Comparison of ENCODE assay signal across 27 mouse cellular contexts in the genomic region with DNA sequence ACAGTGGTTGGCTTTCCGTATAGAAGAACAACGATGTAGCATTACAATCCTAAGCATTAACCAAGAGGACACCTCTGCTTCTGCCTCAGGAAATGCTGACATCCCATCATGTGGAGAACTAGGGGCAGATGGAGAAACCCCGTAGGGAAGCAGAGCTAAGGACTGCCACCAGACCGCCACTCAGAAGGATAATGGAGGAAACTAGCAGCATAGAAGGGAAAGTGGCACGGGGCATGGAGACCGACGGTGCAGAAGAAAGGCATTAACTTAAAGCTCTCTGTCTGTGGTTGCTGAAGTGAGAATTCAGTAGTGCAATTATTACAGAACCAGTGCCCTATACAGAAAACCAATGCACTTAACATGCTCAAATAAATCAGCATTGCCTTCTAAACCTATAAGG.
"Had no signal": no experiment of that assay in that cellular context is flagged by ENCODE, and none has a peak within 500 bp of the region (broad histone marks: within the 10 kb centered on the region; RNA-seq: fewer than 3 reads in every experiment).

No protein-coding gene starts in this region.

- ATAC-seq: liver, embryonic 12.5 days; midbrain, embryonic 13.5 days; midbrain, embryonic 16.5 days had no signal

- H3K4me3 ChIP-seq: kidney, embryonic 15.5 days; left cerebral cortex, adult 2 months; limb, embryonic 10.5 days; limb, embryonic 13.5 days; liver, embryonic 12.5 days; liver, embryonic 15.5 days; lung, embryonic 15.5 days; megakaryocyte, embryonic 14.5 days; midbrain, embryonic 10.5 days; midbrain, embryonic 13.5 days; myocyte; neural tube, embryonic 13.5 days had no signal

- H3K9me3 ChIP-seq: kidney, embryonic 15.5 days; limb, embryonic 10.5 days; limb, embryonic 13.5 days; liver, embryonic 12.5 days; liver, embryonic 15.5 days; lung, embryonic 15.5 days; megakaryocyte, embryonic 14.5 days; midbrain, embryonic 10.5 days; midbrain, embryonic 13.5 days; neural tube, embryonic 13.5 days had no signal

- H3K4me1 ChIP-seq: kidney, embryonic 15.5 days; limb, embryonic 10.5 days; limb, embryonic 13.5 days; liver, embryonic 12.5 days; liver, embryonic 15.5 days; lung, embryonic 15.5 days; megakaryocyte, embryonic 14.5 days; midbrain, embryonic 10.5 days; midbrain, embryonic 13.5 days; neural tube, embryonic 13.5 days had no signal

- H3K9ac ChIP-seq: kidney, embryonic 15.5 days; limb, embryonic 13.5 days; liver, embryonic 12.5 days; liver, embryonic 15.5 days; lung, embryonic 15.5 days; midbrain, embryonic 13.5 days; neural tube, embryonic 13.5 days had no signal

- DNase-seq: kidney, postnatal 10 days; kidney, postnatal 36 days; layer of hippocampus, postnatal 36 days; liver; lung, adult 18-20 months; lung, postnatal 10 days; lung, postnatal 36 days; right cerebral cortex, adult 18-20 months; right cerebral cortex, postnatal 14 days; right cerebral cortex, postnatal 4 days; thymus, adult 2 months; thymus, postnatal 14 days; thymus, postnatal 4 days had no signal

- H3K27me3 ChIP-seq: kidney, embryonic 15.5 days; limb, embryonic 13.5 days; liver, embryonic 12.5 days; liver, embryonic 15.5 days; lung, embryonic 15.5 days; megakaryocyte, embryonic 14.5 days; midbrain, embryonic 13.5 days; neural tube, embryonic 13.5 days had no signal

- H3K36me3 ChIP-seq: kidney, embryonic 15.5 days; limb, embryonic 10.5 days; limb, embryonic 13.5 days; liver, embryonic 12.5 days; liver, embryonic 15.5 days; lung, embryonic 15.5 days; midbrain, embryonic 10.5 days; midbrain, embryonic 13.5 days; neural tube, embryonic 13.5 days had no signal

- H3K27ac ChIP-seq: kidney, embryonic 15.5 days; left cerebral cortex, adult 2 months; limb, embryonic 10.5 days; limb, embryonic 13.5 days; liver, embryonic 12.5 days; liver, embryonic 15.5 days; lung, embryonic 15.5 days; midbrain, embryonic 10.5 days; midbrain, embryonic 13.5 days; neural tube, embryonic 13.5 days; stomach, postnatal 0 days had no signal

- H3K4me2 ChIP-seq: kidney, embryonic 15.5 days; limb, embryonic 13.5 days; liver, embryonic 12.5 days; liver, embryonic 15.5 days; lung, embryonic 15.5 days; midbrain, embryonic 13.5 days; neural tube, embryonic 13.5 days had no signal
